Mouse (Mus musculus): Measurements from ENCODE around the gene Alpl.
A peak's percentile ranks its signal among the peaks of the same experiment; 100 is the strongest.

Gene Alpl

GRCm38 (mm10) chr4:137717671-137718070 is 78.5 kb downstream of the Alpl start:
- no peak for DNase-seq (ENCODE audit: low spot score)

DNA sequence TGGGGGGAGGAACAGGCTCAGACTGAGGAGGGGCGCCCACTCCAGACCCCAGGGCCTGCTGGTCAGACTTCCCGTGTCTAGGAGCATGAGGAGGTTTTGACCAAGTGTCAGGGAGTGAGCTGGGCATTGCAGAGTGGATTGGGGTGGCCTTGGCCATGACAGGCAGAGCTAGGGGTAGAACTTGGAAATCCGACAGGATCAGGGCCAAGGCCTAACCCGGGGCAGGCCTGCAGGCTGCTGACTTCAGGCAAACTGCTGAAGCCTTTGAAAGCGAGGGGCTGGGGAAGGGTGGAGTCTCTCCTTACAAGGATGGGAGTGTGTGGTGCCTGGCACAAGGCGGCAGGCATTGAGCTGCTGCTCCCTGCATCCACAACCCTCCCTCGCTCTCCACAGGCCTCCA is 79.2 kb downstream of the Alpl start:
- no peak for DNase-seq (ENCODE audit: low spot score)

GRCm38 (mm10) chr4:137714020-137714624 is 82.1 kb downstream of the Alpl start:
- DNase-seq (ENCODE audit: low spot score) = no peak

DNA sequence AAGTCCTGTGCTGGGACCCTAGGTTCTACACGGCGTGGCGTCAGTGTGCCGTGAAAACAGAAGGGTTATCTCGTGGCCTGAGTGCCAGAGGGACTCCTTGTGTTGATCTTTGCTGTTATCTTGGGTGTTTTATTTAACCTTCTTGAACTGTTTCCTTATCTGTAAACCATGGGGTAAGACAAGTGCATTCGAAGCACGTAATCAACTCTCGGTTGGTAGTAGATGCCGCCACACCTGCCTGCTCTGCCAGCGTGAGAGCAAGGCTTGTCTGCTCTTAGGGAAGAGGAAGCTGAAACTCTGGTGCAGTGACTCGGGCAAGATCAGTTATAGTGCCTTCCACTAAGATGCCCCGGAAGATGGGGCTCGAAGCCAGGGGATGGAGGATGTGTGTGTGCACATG is 83.2 kb downstream of the Alpl start:
- DNase-seq (ENCODE audit: low spot score) = no peak

DNA sequence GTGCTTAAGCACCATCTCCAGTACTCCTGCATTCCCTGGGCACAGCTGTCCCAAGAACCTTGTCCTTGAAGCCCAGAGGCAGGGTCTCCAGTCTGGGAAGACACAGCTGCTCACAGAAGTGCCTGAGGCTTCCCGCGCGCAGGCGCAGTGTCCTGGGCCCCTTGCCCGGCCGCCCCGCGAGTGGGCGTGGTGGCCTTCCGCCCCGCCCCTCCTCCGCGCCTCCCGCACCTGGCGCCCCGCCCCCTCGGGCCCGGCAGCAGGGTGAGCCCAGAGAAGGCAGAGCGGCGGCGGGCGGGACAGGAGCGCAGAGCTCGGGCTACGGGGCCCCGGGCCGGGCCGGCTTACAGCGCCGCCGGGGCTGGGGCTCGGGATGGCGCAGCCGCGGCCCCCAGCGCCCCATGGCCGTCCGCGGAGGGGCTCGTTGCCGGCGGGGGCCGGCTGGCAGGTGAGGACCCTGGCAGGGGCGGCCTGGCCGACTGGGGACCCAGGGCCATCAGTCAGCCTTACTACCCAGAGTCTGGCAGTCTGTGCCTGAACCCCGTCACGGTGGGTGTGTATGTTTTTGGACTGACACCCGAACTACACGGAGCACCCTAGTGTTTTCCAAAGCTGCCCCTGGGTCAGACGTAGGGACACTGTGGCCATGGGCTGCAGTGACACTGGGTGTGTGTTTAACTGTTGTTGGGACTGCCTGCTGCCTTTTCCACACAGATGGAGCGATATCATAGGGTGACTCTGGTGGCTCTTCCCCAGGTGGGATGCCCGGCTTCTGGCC is 88.8 kb downstream of the Alpl start:
- peak; percentile 96 for DNase-seq (ENCODE audit: low spot score)

DNA sequence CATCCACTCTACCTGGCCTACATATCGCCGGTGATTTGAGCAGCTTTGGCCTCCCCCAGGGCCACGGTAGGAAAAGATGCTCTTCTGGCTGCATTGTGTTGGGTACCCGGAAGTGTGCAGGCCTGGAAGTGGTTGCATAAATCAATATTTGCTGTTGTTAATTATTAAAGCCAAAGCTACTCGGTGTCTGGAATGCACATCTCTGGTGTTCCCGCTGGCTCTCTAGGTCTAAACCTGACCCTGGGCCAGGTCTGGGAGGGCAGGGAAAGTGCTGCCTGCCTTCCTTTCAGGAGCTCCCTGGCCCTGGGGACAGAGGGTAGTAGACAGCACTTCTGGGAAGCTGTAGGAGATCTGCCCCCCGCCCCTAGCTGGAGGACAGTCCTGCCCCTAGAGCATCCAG is 89.7 kb downstream of the Alpl start:
- DNase-seq (ENCODE audit: low spot score) = no peak

- DNase-seq (ENCODE audit: low spot score) = no peak
Observed at GRCm38 (mm10) chr4:137705379-137705778, 90.8 kb downstream of the Alpl start.

GRCm38 (mm10) chr4:137704561-137704960 is 91.6 kb downstream of the Alpl start:
- DNase-seq (ENCODE audit: low spot score) = no peak

DNA sequence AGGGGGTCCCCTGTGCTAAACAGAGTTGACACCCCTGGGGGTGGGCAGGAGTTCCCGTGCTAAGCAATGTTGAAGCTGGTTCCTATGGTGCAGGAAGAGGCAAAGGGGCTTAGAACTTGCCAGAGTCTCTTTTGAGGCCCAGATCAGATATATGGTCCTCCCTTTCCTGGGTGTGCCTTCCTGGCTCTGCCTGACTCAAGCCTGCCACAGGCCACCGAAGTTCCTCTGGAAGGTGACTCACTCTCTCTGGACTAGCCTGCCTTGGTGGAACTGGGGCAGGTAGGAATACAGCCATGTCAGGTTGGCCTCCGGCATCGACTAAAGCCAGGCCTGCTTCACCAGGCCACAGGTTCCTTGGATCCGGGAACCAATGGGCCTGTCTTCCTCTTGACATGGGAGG is 93.1 kb downstream of the Alpl start:
- no peak for DNase-seq (ENCODE audit: low spot score)

GRCm38 (mm10) chr4:137700960-137701359 is 95.2 kb downstream of the Alpl start:
- no peak for DNase-seq (ENCODE audit: low spot score)

- no peak for DNase-seq (ENCODE audit: low spot score)
Observed at GRCm38 (mm10) chr4:137699264-137700211, 96.6 kb downstream of the Alpl start.

DNA sequence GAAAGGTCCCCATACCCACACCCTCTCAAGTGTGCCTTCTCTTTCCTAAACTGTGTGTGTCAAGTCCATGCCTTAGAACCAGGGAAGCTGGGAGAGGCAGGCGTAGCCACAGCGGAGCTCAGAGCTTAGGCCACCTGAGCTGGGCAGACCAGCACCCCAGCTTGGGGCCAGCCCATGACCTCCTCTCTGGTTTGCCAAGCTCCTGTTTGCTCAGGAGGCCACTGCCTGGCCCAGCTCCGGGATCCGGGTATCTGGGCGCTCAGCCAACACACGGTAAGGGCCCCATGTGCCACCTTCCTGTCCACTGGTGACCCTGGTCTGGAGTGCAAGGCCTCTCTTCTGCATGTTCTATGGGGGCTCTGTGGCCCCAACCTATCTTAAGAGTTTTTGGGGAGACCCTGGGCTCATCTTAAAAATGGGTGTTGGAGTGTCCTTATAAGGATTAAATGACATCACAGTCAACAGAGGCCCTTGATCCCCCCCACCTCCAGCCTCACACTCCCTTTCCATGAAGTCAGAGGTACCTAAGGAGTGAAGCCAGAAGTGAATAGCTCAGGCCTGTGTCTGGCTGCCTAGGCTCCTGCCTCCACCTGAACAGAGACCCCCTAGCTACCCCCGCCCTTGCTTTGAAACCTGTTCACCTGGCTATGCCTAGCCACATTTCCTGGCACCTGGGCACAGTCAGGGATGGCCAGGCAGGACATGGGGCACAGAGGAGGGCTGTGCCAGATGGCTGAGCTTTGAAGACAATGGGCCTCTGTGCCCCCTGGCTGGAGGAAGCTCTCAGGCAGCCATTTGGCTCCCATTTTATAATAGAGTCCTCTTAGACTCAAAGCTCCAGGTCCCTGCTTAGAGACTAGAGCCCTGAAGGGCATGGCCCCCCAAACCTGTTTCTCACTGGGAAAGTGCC is 97.9 kb downstream of the Alpl start:
- DNase-seq (ENCODE audit: low spot score) = no peak

GRCm38 (mm10) chr4:137697156-137697885 is 98.9 kb downstream of the Alpl start:
- no peak for DNase-seq (ENCODE audit: low spot score)

- DNase-seq (ENCODE audit: low spot score) = no peak
Observed at GRCm38 (mm10) chr4:137695900-137696299, 100.3 kb downstream of the Alpl start.

GRCm38 (mm10) chr4:137695300-137695699 is 100.9 kb downstream of the Alpl start:
- DNase-seq (ENCODE audit: low spot score) = no peak

DNA sequence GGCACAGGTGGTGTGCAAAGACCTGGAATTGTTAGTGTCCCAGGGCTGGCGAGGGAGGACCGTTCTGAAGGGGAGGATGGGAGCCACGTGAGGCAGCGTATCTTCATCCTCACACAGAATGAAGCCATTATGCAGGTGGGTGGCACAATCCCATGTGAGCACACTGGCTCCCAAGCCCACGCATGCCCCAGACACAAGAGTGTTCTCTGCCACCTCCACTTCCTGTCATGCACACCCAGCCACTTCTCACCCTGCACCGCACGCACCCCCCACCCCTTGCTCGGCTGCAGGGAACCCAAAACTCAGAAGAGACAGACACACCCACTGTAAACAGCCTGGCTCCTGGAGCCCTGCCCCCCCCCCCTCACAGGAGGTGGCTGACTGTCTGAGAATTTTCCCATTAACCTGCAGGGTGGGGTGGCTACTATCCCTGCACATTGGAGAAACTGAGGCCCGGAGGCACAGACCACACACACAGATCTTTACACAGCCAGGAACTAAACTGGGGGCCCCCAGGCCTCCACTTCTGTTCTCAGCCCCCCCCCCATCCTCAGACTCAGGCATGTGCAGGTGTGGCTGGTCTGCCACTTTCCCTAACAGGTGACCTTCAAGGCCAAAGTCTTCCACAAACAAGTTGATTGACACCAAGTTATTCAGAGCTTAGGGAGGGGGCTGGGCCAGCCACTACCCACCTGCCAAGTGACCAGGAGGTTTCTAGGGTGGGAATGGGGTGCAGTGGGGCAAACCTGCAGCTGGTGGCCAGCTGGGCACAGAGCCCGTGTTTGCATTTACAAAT is 103.9 kb downstream of the Alpl start:
- no peak for DNase-seq (ENCODE audit: low spot score)

Data from ovary, postnatal 14 days (tissue).